In the genomic region with DNA sequence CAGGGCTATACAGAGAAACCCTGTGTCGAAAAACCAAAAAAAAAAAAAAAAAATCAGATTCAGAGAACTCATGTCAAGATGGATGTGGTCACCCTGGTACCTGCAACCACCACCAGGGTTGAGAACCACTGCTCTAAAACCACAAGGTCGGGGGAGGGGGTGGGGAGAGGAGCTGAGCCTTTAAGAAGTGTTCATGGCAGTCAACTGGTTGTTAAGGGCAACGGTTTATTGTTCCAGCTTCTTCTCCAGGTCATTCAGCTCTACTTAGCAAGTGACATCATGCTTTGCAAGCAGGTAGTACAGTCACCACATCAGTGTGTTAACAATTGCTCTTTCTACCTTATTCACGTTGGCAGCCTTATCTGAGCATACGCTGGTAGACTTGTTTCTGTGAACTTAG, we compare ENCODE assay signal across 16 mouse cellular contexts. TPM values are rescaled to one million over a fixed set of nuclear protein-coding genes. Genes with fewer than 3 reads are reported as not detected.
A peak's percentile ranks its signal among the peaks of the same experiment; 100 is the strongest.
DNase-seq lines count a peak whose midpoint lies in the region; ATAC-seq lines count a peak whose summit lies in the region.
"Had no signal": no experiment of that assay in that cellular context is flagged by ENCODE, and none has a peak within 500 bp of the region (broad histone marks: within the 10 kb centered on the region; RNA-seq: fewer than 3 reads in every experiment).

No protein-coding gene starts in this region.

- DNase-seq in 416B (ENCODE audit: low read depth) (peak; percentile 41), ZHBTc4 (ENCODE audit: low read depth, low spot score) (peak; percentile 63)
- peak; percentile 83 for DNase-seq in CD4-positive helper T cell, adult 2 months (ENCODE audit: low read depth, low spot score)
- DNase-seq in ovary, postnatal 10 days (ENCODE audit: low spot score) = no peak
- DNase-seq in gastrocnemius, postnatal 14 days = no peak
- DNase-seq in layer of hippocampus, adult 18-20 months (ENCODE audit: low spot score in 2 of 2) = no peak
- no peak for DNase-seq in layer of hippocampus, adult 9-10 months (ENCODE audit: low spot score)
- DNase-seq: adrenal gland, adult 2 months; cerebellum, adult 18-20 months; heart, postnatal 4 days; midbrain, embryonic 14.5 days; spleen, adult 18-20 months; thymus, postnatal 14 days had no signal

- intact Hi-C loops in gastrocnemius, postnatal 14 days (cut with DNase I; ENCODE audit: low total_unique reads) = no loop called here

- 0 out of 2 replicates have a peak, but pooled peaks have one; percentile 24 for ATAC-seq in megakaryocyte-erythroid progenitor cell, adult 5-6 weeks (replicated peaks; ENCODE audit: low FRiP score, low TSS enrichment, poor library complexity, severe bottlenecking)
- ATAC-seq: forebrain, embryonic 16.5 days; hindbrain, postnatal 0 days had no signal

RNA-seq across cellular contexts. Expression of gene Hopx, which starts 29.7 kb away (rescaled TPM):
- total RNA-seq in megakaryocyte-erythroid progenitor cell, adult 5-6 weeks (2014; fragmentation: Nextera tagmentation) = 1.9 and 4.7 TPM in 2 replicates
- 1.3 and 2.4 TPM in 2 replicates for total RNA-seq in megakaryocyte-erythroid progenitor cell, adult 5-6 weeks (2017)
- total RNA-seq in gastrocnemius, postnatal 14 days (2021) = 1 to 10 TPM; 9.7 to 9.8 TPM
- total RNA-seq in layer of hippocampus, adult 18-20 months (2021) = 10 to 100 TPM; 82.2 to 84.9 TPM

Comparison
In these comparisons a context has a peak if more than half of its experiments do, and no peak if none do; other contexts are left out.
1. DNase-seq: peak in 416B (single experiment), CD4-positive helper T cell, adult 2 months (single experiment) and ZHBTc4 (single experiment); none in ovary, postnatal 10 days (single experiment), gastrocnemius, postnatal 14 days (single experiment), layer of hippocampus, adult 18-20 months (0 of 2) and layer of hippocampus, adult 9-10 months (single experiment).
2. RNA of gene Hopx, which starts 29.7 kb away (total RNA-seq): 82.2 to 84.9 TPM in layer of hippocampus, adult 18-20 months; 9.7 to 9.8 TPM in gastrocnemius, postnatal 14 days and 1.3 to 4.7 TPM in megakaryocyte-erythroid progenitor cell, adult 5-6 weeks; every median in the first group is over 4 times any median in the second.